Mouse (Mus musculus): Measurements from ENCODE around the gene Gm49369. TPM values are rescaled to one million over a fixed set of nuclear protein-coding genes. Genes with fewer than 3 reads are reported as not detected.

Gm49369 gene
- total and polyA plus RNA-seq, 2 experiments, result 0.38 to 126 TPM

- Histone ChIP-seq H3K4me3 (ENCODE audit: insufficient read depth, low read depth, low read length) (no peak overlapping the region), H3K9ac (ENCODE audit: low read depth, low read length) (no peak overlapping the region), H3K36me3 (ENCODE audit: control insufficient read depth, insufficient read depth, low read length) (no peaks in the 10 kb centered on the region), H3K27ac (replicated peaks; ENCODE audit: insufficient read depth, low read depth, low read length) (no peak overlapping the region; the same call in 1 of the 2 replicates), H3K4me1 (ENCODE audit: control insufficient read depth, insufficient read depth, low read length) (no peaks in the 10 kb centered on the region; the same call in 1 of the 2 replicates), H3K27me3 (ENCODE audit: control insufficient read depth, insufficient read depth, low read length) (no peaks in the 10 kb centered on the region), H3K79me2 (ENCODE audit: control insufficient read depth, insufficient read depth, low read length) (no peaks in the 10 kb centered on the region)
- no peak for TF ChIP-seq POLR2A (IDR thresholded peaks at IDR 0.05; ENCODE audit: extremely low read depth, insufficient read depth, low read length)
- 61% methylated on average over 6 of the region's 6 CpGs for WGBS
- no peak for DNase-seq (ENCODE audit: extremely low read depth, low read depth, low spot score)
These were observed 12.1 kb upstream of the Gm49369 start for GRCm38 (mm10) chr7:142394261-142395190.

GRCm38 (mm10) chr7:142393191-142393590 is 10.7 kb upstream of the Gm49369 start:
- H3K27ac ChIP-seq (replicated peaks; ENCODE audit: insufficient read depth, low read depth, low read length), result peak overlapping the region; percentile 2; the same call in 1 of the 2 replicates
- DNase-seq (ENCODE audit: extremely low read depth, low read depth, low spot score), result peak; percentile 24

GRCm38 (mm10) chr7:142391609-142392008 is 9.1 kb upstream of the Gm49369 start:
- Histone ChIP-seq H3K27me3 (ENCODE audit: control insufficient read depth, insufficient read depth, low read length) (no peaks in the 10 kb centered on the region), H3K27ac (replicated peaks; ENCODE audit: insufficient read depth, low read depth, low read length) (no peak overlapping the region), H3K4me1 (ENCODE audit: control insufficient read depth, insufficient read depth, low read length) (peaks cover 1% of the 10 kb centered on the region; the same call in 1 of the 2 replicates), H3K79me2 (ENCODE audit: control insufficient read depth, insufficient read depth, low read length) (peaks cover 8% of the 10 kb centered on the region; the same call in 1 of the 2 replicates), H3K36me3 (ENCODE audit: control insufficient read depth, insufficient read depth, low read length) (no peaks in the 10 kb centered on the region), H3K9ac (ENCODE audit: low read depth, low read length) (no peak overlapping the region), H3K4me3 (ENCODE audit: insufficient read depth, low read depth, low read length) (no peak overlapping the region)
- DNase-seq (ENCODE audit: extremely low read depth, low read depth, low spot score), result no peak
- 72% methylated on average over 4 of the region's 4 CpGs for WGBS
- TF ChIP-seq CTCF (IDR thresholded peaks at IDR 0.05; ENCODE audit: low read depth, low read length), result no peak
- no peak for TF ChIP-seq POLR2A (IDR thresholded peaks at IDR 0.05; ENCODE audit: extremely low read depth, insufficient read depth, low read length)

More at GRCm38 (mm10) chr7:142393191-142393590, 10.7 kb upstream of the Gm49369 start:
- 41% methylated on average over 4 of the region's 4 CpGs for WGBS
- H3K4me1 ChIP-seq (ENCODE audit: control insufficient read depth, insufficient read depth, low read length), result no peaks in the 10 kb centered on the region; the same call in 1 of the 2 replicates
- no peaks in the 10 kb centered on the region for H3K27me3 ChIP-seq (ENCODE audit: control insufficient read depth, insufficient read depth, low read length)
- H3K4me3 ChIP-seq (ENCODE audit: insufficient read depth, low read depth, low read length), result no peak overlapping the region
- TF ChIP-seq CTCF (IDR thresholded peaks at IDR 0.05; ENCODE audit: low read depth, low read length) (no peak), POLR2A (IDR thresholded peaks at IDR 0.05; ENCODE audit: extremely low read depth, insufficient read depth, low read length) (no peak)
- H3K79me2 ChIP-seq (ENCODE audit: control insufficient read depth, insufficient read depth, low read length), result no peaks in the 10 kb centered on the region
- no peaks in the 10 kb centered on the region for H3K36me3 ChIP-seq (ENCODE audit: control insufficient read depth, insufficient read depth, low read length)
- no peak overlapping the region for H3K9ac ChIP-seq (ENCODE audit: low read depth, low read length)

- no peaks in the 10 kb centered on the region for H3K36me3 ChIP-seq (ENCODE audit: control insufficient read depth, insufficient read depth, low read length)
- H3K79me2 ChIP-seq (ENCODE audit: control insufficient read depth, insufficient read depth, low read length), result peaks cover 13% of the 10 kb centered on the region; the same call in 1 of the 2 replicates
- no peak overlapping the region for H3K4me3 ChIP-seq (ENCODE audit: insufficient read depth, low read depth, low read length)
- DNase-seq (ENCODE audit: extremely low read depth, low read depth, low spot score), result no peak
- no peak overlapping the region for H3K27ac ChIP-seq (replicated peaks; ENCODE audit: insufficient read depth, low read depth, low read length)
- TF ChIP-seq CTCF (IDR thresholded peaks at IDR 0.05; ENCODE audit: low read depth, low read length) (no peak), POLR2A (IDR thresholded peaks at IDR 0.05; ENCODE audit: extremely low read depth, insufficient read depth, low read length) (no peak)
- peaks cover 4% of the 10 kb centered on the region for H3K4me1 ChIP-seq (ENCODE audit: control insufficient read depth, insufficient read depth, low read length)
- no peak overlapping the region for H3K9ac ChIP-seq (ENCODE audit: low read depth, low read length)
- no peaks in the 10 kb centered on the region for H3K27me3 ChIP-seq (ENCODE audit: control insufficient read depth, insufficient read depth, low read length)
- 27% methylated on average over 3 of the region's 3 CpGs for WGBS
These were observed 8.6 kb upstream of the Gm49369 start for GRCm38 (mm10) chr7:142391108-142391507.

- WGBS, result 85% methylated on average over 3 of the region's 3 CpGs
- no peak overlapping the region for H3K9ac ChIP-seq (ENCODE audit: low read depth, low read length)
- DNase-seq (ENCODE audit: extremely low read depth, low read depth, low spot score), result peak; percentile 33
- H3K4me1 ChIP-seq (ENCODE audit: control insufficient read depth, insufficient read depth, low read length), result peaks cover 14% of the 10 kb centered on the region
- peaks cover 17% of the 10 kb centered on the region; the same call in 1 of the 2 replicates for H3K79me2 ChIP-seq (ENCODE audit: control insufficient read depth, insufficient read depth, low read length)
- H3K27me3 ChIP-seq (ENCODE audit: control insufficient read depth, insufficient read depth, low read length), result no peaks in the 10 kb centered on the region
- no peak overlapping the region for H3K27ac ChIP-seq (replicated peaks; ENCODE audit: insufficient read depth, low read depth, low read length)
- peaks cover 3% of the 10 kb centered on the region for H3K36me3 ChIP-seq (ENCODE audit: control insufficient read depth, insufficient read depth, low read length)
- H3K4me3 ChIP-seq (ENCODE audit: insufficient read depth, low read depth, low read length), result no peak overlapping the region
- TF ChIP-seq CTCF (IDR thresholded peaks at IDR 0.05; ENCODE audit: low read depth, low read length), result no peak
- no peak for TF ChIP-seq POLR2A (IDR thresholded peaks at IDR 0.05; ENCODE audit: extremely low read depth, insufficient read depth, low read length)
These were observed 7.6 kb upstream of the Gm49369 start for GRCm38 (mm10) chr7:142389961-142390650.
